Mouse (Mus musculus) stomach, embryonic 16.5 days (tissue): Measurements from ENCODE around the gene Ntf5. TPM values are rescaled to one million over a fixed set of nuclear protein-coding genes. Genes with fewer than 3 reads are reported as not detected.
A peak's percentile ranks its signal among the peaks of the same experiment; 100 is the strongest.

Experiments used
- ATAC-seq: fragments of 200-750 bp; cut with Nextera tagmentation; 2 replicates; pipeline ENCODE4 v1.8.0; 2017; ENCODE audit warnings: moderate number of reproducible peaks, moderate TSS enrichment; ENCODE audit not compliant: insufficient read depth, low FRiP score
- H3K27ac ChIP-seq: fragments of 300-500 bp; sonication (generic); 2 replicates; pipeline ENCODE4 v1.5.1; 2014; ENCODE audit warnings: low read length
- H3K27me3 ChIP-seq: fragments of 300-500 bp; sonication (generic); 2 replicates; pipeline ENCODE4 v1.6.1; 2014; ENCODE audit warnings: low read length, control low read depth, mixed read lengths; ENCODE audit not compliant: control insufficient read depth, insufficient read depth
- H3K36me3 ChIP-seq: fragments of 300-500 bp; sonication (generic); 2 replicates; pipeline ENCODE4 v1.6.1; 2014; ENCODE audit warnings: low read length; ENCODE audit not compliant: control insufficient read depth, insufficient read depth
- H3K4me1 ChIP-seq: fragments of 300-500 bp; sonication (generic); 2 replicates; pipeline ENCODE4 v1.6.1; 2014; ENCODE audit warnings: low read length, control low read depth, mixed read lengths; ENCODE audit not compliant: control insufficient read depth, insufficient read depth
- H3K4me2 ChIP-seq: fragments of 300-500 bp; sonication (generic); 2 replicates; pipeline ENCODE4 v1.6.1; 2014; ENCODE audit warnings: low read depth, low read length, mixed read lengths
- H3K4me3 ChIP-seq: fragments of 300-500 bp; sonication (generic); replicated peaks from 2 replicates; pipeline ENCODE4 v1.5.1; 2014; ENCODE audit warnings: mild to moderate bottlenecking, low read length
- H3K9ac ChIP-seq: fragments of 300-500 bp; sonication (generic); 2 replicates; pipeline ENCODE4 v1.6.1; 2014; ENCODE audit warnings: low read length
- H3K9me3 ChIP-seq: fragments of 300-500 bp; sonication (generic); replicated peaks from 2 replicates; pipeline ENCODE4 v1.6.1; 2016; ENCODE audit warnings: low read length, control low read depth; ENCODE audit not compliant: control insufficient read depth
- WGBS: fragments of 180-500 bp; shearing (Covaris S2); extraction: QIAGEN DNeasy Blood & Tissue Kit; methylation state at CpG from one replicate; pipeline ENCODE4 v1.1.7; 2014; 5-methylcytosine and 5-hydroxymethylcytosine counted together
- polyA plus RNA-seq: library from polyadenylated mRNA; unstranded; fragments of >200 nt; fragmentation: Nextera tagmentation; extraction: Ambion mirVana; gene quantifications from 2 replicates; pipeline ENCODE4 v1.2.1, GENCODE M21; 2015

Ntf5 gene
- 1.3 and 1.6 TPM in 2 replicates for polyA plus RNA-seq

DNA sequence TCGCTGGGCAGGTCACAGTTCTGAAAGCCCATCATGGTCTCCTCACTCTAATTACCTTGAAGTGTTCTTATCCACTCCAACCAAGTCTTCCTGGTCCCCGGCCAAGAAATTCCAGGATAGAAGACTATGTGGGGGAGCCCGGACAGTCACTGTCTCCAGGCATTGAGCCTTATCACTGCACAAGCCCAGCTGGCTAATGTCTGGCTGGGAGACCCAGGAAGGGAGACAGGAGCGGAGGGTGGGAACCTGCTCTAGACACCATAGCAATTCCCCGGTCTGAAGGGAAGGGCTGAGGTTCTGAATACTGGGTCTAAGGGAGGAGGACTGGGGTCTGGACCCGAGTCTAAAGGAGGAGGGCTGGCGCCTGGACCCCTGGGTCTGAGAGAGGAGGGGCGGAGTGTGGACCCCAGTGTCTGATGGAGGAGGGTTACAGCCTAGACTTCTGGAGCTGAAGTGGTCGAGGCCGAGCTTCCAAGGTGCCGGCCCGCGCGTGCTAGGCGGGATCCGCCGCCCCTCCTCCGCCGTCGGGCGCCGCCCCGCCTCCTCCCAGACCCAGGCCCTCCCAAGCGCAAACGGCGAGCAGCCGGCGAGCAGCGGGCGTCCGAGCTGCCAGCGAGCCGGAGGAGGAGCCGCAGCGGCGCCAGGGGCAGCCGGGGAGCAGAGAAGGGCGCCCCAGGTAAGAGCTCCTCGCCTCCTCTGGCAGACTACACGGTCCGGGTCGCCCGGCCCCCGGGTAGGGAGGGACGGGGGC, at the start of gene Ntf5:
Gene Ntf5, plus strand, starts transcription at position 583 of the 751 bp plus-strand sequence.
- peak within 1 kb of the TSS; percentile 91 for H3K4me2 ChIP-seq
- H3K9me3 ChIP-seq, result no peaks in the 10 kb centered on the region
- H3K4me1 ChIP-seq, result peaks cover 20% of the 10 kb centered on the region; the same call in 1 of the 2 replicates
- peaks cover 37% of the 10 kb centered on the region for H3K27me3 ChIP-seq
- H3K4me3 ChIP-seq, result peak within 1 kb of the TSS; percentile 63
- H3K27ac ChIP-seq, result peak within 1 kb of the TSS; percentile 68
- no peaks in the 10 kb centered on the region for H3K36me3 ChIP-seq
- peak within 1 kb of the TSS; percentile 77 for H3K9ac ChIP-seq
- peak; percentile 64 for ATAC-seq
- WGBS, result 3% methylated on average over 40 of the region's 45 CpGs

- WGBS, result 78% methylated on average over 2 of the region's 2 CpGs
- ATAC-seq, result no peak
- peak overlapping the region; percentile 19; the same call in 1 of the 2 replicates for H3K27ac ChIP-seq
Observed at GRCm38 (mm10) chr7:45363983-45364382, 49.5 kb upstream of the Ntf5 start.

DNA sequence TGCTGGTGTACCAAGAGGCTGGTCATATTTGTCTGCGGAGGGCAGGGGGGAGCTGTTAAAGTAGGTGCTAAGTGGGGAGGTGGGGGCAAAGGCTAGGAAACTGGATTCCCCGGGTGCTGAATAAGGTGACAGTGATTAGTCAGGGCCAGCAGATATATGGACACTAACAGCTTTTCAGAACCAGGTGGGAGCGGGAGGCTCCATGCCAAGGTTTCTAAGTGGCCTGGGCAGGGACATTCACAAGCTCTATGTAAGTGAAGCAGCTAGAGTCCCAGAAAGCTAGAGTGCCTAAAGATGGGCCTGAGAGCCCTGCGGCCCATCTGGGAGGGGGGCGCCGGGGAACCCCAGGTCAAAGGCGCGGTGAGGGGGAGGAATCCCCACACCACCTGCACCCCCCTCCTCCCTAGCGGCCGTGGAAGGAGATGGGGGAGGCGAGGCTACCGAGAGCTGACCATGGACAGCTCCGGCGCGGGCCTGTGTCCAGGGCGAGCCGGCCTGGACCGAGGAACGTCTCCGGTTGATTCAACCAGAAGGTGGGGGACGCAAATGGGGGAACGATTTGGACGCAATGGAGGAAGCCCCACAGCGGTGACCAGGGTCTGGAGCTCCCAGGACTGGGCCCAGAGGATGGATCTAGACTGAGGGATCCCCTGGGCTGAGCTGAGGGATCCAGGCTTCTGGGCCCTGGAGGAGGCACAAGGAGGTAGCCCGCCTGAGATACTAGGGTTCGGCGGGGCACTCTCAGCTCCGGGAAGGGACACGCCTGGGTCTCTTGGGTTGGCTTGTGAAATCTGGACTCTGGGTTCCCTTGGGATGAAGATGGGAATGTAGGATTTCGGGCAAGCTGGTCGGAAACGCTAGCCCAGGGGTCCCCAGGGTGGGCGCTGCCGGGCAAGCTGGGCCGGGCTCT, 47.5 kb upstream of the Ntf5 start:
- Histone ChIP-seq H3K4me1 (peaks cover 28% of the 10 kb centered on the region), H3K27ac (no peak overlapping the region; the same call in none of the 2 replicates), H3K4me2 (peak overlapping the region; percentile 97), H3K4me3 (peak overlapping the region; percentile 63), H3K9me3 (no peaks in the 10 kb centered on the region), H3K9ac (peak overlapping the region; percentile 76), H3K27me3 (peaks cover 30% of the 10 kb centered on the region), H3K36me3 (no peaks in the 10 kb centered on the region)
- no peak for ATAC-seq
- WGBS, result 4% methylated on average over 35 of the region's 35 CpGs

More at GRCm38 (mm10) chr7:45363983-45364382, 49.5 kb upstream of the Ntf5 start:
- Histone ChIP-seq H3K4me2 (no peak overlapping the region), H3K9ac (no peak overlapping the region), H3K4me1 (peaks cover 17% of the 10 kb centered on the region), H3K27me3 (peaks cover 28% of the 10 kb centered on the region), H3K9me3 (no peaks in the 10 kb centered on the region), H3K4me3 (no peak overlapping the region), H3K36me3 (no peaks in the 10 kb centered on the region)

DNA sequence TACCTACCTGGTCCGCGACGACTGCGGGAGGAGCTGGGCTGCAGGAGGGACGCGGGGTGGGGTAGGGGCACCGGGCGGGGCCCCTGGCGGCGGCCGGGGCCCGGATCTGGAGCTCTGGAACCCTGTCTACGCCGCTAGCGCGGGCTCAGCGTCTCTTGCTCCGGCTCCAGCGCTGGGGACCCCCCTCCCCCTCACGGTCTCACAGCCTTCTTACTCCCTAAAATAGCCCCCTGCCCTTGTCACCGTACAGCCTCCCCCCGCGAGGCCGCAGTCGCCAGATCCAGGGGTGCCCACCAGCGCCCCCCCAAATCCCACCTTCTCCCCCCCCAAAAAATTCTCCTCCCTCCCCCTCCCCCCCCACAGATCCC, 46.9 kb upstream of the Ntf5 start, which contains the start of gene Ppfia3:
Gene Ppfia3, minus strand, starts transcription at position 368 of the 368 bp plus-strand sequence.
- WGBS, result under 1% methylated on average over 20 of the region's 26 CpGs
- Histone ChIP-seq H3K4me2 (peak within 1 kb of the TSS; percentile 97), H3K27me3 (peaks cover 27% of the 10 kb centered on the region), H3K9me3 (no peaks in the 10 kb centered on the region), H3K4me1 (peaks cover 25% of the 10 kb centered on the region), H3K36me3 (no peaks in the 10 kb centered on the region), H3K27ac (peak within 1 kb of the TSS; percentile 64), H3K9ac (peak within 1 kb of the TSS; percentile 76), H3K4me3 (peak within 1 kb of the TSS; percentile 63)
- peak; percentile 6; the same call in 1 of the 2 replicates for ATAC-seq

- Histone ChIP-seq H3K4me3 (peak overlapping the region; percentile 63), H3K27ac (peak overlapping the region; percentile 64; the same call in 1 of the 2 replicates), H3K9ac (peak overlapping the region; percentile 76), H3K4me1 (peaks cover 25% of the 10 kb centered on the region), H3K27me3 (peaks cover 26% of the 10 kb centered on the region), H3K4me2 (peak overlapping the region; percentile 97), H3K36me3 (no peaks in the 10 kb centered on the region), H3K9me3 (no peaks in the 10 kb centered on the region)
- peak; percentile 89 for ATAC-seq
- under 1% methylated on average over 70 of the region's 70 CpGs for WGBS
Observed at GRCm38 (mm10) chr7:45367020-45367880, 46.2 kb upstream of the Ntf5 start.

DNA sequence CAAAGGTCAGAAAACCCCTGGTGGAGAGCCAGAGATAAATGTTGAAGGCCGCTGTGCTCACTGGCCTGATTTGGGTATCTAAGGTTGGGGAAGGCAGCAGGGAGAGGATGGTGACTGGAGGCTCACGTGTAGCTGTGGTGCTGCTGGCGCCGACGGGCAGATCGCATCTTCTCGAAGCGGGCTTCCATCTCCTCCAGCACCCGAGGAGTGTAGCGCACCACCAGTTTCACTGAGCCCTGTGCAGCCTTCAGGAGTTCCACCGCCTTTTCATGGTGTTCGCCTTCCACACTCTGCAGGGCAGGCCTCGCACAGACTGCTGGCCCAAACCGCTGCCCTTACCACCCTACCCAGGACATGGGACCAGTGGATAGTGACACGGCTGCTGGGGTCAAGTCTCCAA, 45.3 kb upstream of the Ntf5 start:
- Histone ChIP-seq H3K9ac (peak overlapping the region; percentile 70; the same call in 1 of the 2 replicates), H3K4me2 (0 out of 2 replicates have a peak overlapping the region, but pooled peaks have one; percentile 97), H3K4me1 (peaks cover 23% of the 10 kb centered on the region), H3K36me3 (no peaks in the 10 kb centered on the region), H3K4me3 (no peak overlapping the region), H3K27me3 (peaks cover 22% of the 10 kb centered on the region), H3K9me3 (no peaks in the 10 kb centered on the region), H3K27ac (no peak overlapping the region)
- WGBS, result 86% methylated on average over 15 of the region's 15 CpGs
- no peak for ATAC-seq

DNA sequence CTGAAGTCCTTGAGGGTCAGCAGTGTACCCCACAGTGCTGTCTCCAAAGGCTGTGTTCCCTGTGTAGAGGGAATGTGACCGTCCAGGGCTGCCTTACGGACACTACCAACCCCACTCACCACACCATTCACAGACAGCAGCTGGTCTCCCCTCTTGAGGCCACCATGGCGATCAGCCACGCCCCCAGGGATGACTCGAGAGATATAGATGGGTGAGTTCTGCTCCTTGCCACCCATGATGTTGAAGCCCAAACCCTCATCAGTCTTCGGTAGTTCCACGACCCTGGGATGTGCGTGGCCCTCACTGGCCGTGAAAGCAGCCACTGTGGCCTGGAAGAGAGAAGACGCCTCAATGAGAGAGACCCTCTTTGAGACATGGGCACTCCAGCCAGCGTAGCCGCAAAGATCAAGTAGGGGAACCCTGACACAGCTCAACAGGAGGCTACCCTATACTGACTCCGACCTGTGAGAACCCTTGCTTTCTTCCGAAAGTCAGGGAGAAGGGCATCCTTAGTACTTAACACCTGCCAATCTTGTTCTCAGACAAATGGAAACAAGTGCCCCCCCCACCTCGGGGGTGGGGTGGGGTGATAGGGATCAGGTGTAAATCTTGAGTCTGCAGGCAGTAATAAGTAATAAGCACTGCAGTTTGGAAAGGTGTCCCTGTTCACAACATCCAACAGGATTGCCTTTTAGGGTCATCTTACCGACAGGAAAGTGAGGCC, 44.3 kb upstream of the Ntf5 start:
- Histone ChIP-seq H3K36me3 (peaks cover 5% of the 10 kb centered on the region; the same call in 1 of the 2 replicates), H3K27ac (no peak overlapping the region), H3K4me1 (peaks cover 23% of the 10 kb centered on the region), H3K9ac (no peak overlapping the region), H3K4me2 (no peak overlapping the region; the same call in 1 of the 2 replicates), H3K9me3 (no peaks in the 10 kb centered on the region), H3K27me3 (peaks cover 18% of the 10 kb centered on the region), H3K4me3 (peak overlapping the region; percentile 60; the same call in 1 of the 2 replicates)
- WGBS, result 75% methylated on average over 16 of the region's 16 CpGs
- no peak for ATAC-seq
